Mouse (Mus musculus): Measurements from ENCODE around the gene Plp2.

GRCm38 (mm10) chrX:7661086-7661485 lies 10.1 kb downstream of the Plp2 start:
- TF ChIP-seq POLR2AphosphoS2 (IDR thresholded peaks at IDR 0.05; ENCODE audit: insufficient read length, low read depth) (no peak), POLR2A (IDR thresholded peaks at IDR 0.05; ENCODE audit: insufficient read length, low read depth) (no peak), CEBPB (IDR thresholded peaks at IDR 0.05; ENCODE audit: insufficient read depth, poor library complexity, severe bottlenecking) (no peak), USF1 (IDR thresholded peaks at IDR 0.05; ENCODE audit: low read depth) (no peak), MAX (IDR thresholded peaks at IDR 0.05; ENCODE audit: low read depth) (no peak), TCF12 (IDR thresholded peaks at IDR 0.05; ENCODE audit: insufficient read depth, poor library complexity, severe bottlenecking) (no peak), E2F4 (IDR thresholded peaks at IDR 0.05; ENCODE audit: insufficient read depth) (no peak), TCF3 (IDR thresholded peaks at IDR 0.05; ENCODE audit: insufficient read length, low read depth) (no peak), REST (IDR thresholded peaks at IDR 0.05; ENCODE audit: insufficient read depth, insufficient read length) (no peak)
